Mouse (Mus musculus) embryonic fibroblast, embryonic 13.5 days (primary cell): ENCODE measurements around the gene Mrpl50.

Source experiments
- CTCF ChIP-seq: IDR thresholded peaks from 2 replicates; pipeline ENCODE4 v1.5.1; 2011; ENCODE audit warnings: mild to moderate bottlenecking, control low read depth, low read length, moderate library complexity, borderline replicate concordance; ENCODE audit not compliant: insufficient read depth
- POLR2A ChIP-seq: IDR thresholded peaks from 2 replicates; pipeline ENCODE4 v1.6.1; 2011; ENCODE audit warnings: low read depth, mild to moderate bottlenecking, control low read depth, low read length, moderate library complexity

GRCm38 (mm10) chr4:49480104-49480760 is 40.7 kb downstream of the Mrpl50 start:
- TF ChIP-seq CTCF, result no peak
- TF ChIP-seq POLR2A, result no peak
